Mouse (Mus musculus) layer of hippocampus, postnatal 14 days (tissue): ENCODE data around the gene Akr1b8. TPM values are rescaled to one million over a fixed set of nuclear protein-coding genes. Genes with fewer than 3 reads are reported as not detected.
"Not testable (repeated sequence)": the region's sequence is repeated elsewhere in the genome, so short reads cannot be mapped to it uniquely, and the experiment has no call there.

Source experiments
- DNase-seq, 2 experiments: peaks; one replicate each; pipeline ENCODE4 v3.0.0; 2021 to 2022; ENCODE audit warnings: low spot score in 2 of 2, mixed read lengths in 1 of 2
- long read RNA-seq, 2 experiments: library from polyadenylated mRNA; stranded (forward); transcript quantifications; one replicate each; pipeline ENCODE4 v2.0.0; 2021
- total RNA-seq, 2 experiments: library from RNA; stranded (reverse); gene quantifications; 2 replicates each; pipeline ENCODE4 v1.2.3; 2021

The Akr1b8 gene
- total RNA-seq: 1 to 10 TPM in 1 of 2 experiments, under 1 TPM in 1; 0.67 to 1.0 TPM
- long read RNA-seq, experiment 1: 0 reads
- long read RNA-seq, experiment 2, partial matches to known transcripts: 0 of 1 reads
- long read RNA-seq, experiment 2, other reads (novel, unspliced or antisense): 0 of 1 reads

DNA sequence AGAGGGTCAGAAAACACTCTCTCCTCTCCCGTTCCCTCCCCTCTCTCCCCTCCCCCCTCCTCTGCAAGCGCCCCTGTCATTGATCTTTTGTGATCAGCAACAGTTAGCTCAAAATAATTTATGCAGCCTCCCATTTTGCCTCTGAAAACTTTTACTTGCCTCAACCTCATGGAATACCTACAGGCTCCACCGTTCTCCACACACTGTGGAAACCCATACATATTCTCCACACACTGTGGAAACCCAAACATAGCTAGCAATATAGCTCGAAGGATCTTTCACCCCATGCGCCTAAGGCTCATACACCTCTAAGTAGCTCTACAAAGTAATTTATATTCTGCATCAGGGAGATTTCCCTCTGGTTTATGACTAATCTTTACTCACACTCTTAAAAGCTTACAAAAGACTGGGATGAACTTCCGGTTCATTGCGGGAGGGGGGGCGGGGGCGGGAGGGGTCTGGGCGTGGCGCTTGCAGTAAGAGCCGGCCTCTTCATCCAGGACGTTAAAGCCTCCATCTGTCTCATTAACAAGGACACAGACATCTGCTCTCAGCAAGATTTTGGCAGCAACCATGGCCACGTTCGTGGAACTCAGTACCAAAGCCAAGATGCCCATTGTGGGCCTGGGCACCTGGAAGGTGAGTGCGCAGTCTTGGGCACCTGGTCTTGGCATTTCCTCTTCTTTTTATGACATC is at the start of gene Akr1b8:
Gene Akr1b8 (plus strand): TSS at position 462 of the 696 bp plus-strand sequence.
- no peak for DNase-seq

DNA sequence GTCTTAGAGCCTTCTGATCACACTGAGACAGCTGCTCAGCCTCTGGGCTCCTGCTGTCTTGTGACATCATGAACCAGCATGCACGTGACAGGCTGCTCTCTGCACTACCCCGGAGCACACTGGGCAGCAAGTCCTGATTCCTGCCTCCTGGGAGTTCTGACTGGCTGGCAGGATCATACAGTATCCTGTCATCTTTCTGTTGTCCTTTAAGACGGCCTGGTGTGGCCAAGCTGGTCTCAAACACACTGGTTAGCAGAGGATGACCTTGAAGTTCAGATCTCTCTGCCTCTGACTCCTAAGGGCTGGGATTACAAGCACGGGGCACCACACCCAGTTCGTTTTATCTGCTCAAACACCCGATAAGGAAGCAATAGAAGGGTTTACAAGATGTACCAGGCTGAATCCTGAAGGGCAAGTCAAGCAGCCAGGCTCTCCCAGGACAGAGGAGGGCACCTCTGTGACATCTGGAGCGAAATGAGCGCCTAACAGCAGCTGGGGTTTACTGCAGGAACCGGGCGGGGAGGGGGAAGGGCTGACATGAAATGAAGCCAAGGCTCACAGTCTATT is 49.2 kb upstream of the Akr1b8 start:
- no peak for DNase-seq

DNA sequence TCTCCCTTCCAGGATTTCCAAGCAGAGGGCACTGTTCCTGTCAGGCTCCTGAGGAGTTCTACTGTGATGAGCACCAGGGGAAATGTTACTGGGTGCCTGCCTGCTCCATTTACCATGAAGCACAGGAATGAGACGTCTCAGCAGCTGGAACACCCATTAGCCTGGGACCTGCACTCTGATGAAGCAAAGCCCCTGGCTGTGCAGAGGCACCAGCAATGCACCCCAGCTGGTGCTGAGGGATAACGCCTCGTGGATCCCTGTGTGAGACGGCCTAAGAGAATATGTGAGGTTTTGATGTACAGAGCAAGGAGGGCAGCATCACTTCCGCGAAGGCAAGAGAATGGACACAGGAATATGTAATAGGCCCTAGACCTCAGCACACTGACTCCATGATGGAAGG is 47.1 kb upstream of the Akr1b8 start:
- DNase-seq: no peak

DNA sequence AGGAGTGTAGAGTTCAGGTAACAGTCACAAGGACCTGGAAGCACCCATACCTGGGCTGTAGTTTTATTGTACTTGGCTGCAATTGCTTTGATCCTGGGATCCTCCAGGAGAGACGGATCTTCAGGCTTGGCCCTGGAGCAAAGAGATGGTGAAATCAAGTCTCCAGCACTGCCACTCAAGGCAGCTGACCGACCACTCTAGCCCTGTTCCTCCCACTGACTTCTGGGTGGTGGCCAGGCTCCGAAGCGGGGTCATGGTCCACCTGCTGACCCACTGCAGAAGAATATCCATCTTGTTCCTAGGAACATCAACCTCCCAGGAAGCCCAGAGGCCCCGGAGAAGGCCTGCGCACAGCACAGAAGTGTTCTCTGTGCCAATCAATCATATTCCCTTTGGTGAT is 44.4 kb upstream of the Akr1b8 start:
- DNase-seq: no peak

DNA sequence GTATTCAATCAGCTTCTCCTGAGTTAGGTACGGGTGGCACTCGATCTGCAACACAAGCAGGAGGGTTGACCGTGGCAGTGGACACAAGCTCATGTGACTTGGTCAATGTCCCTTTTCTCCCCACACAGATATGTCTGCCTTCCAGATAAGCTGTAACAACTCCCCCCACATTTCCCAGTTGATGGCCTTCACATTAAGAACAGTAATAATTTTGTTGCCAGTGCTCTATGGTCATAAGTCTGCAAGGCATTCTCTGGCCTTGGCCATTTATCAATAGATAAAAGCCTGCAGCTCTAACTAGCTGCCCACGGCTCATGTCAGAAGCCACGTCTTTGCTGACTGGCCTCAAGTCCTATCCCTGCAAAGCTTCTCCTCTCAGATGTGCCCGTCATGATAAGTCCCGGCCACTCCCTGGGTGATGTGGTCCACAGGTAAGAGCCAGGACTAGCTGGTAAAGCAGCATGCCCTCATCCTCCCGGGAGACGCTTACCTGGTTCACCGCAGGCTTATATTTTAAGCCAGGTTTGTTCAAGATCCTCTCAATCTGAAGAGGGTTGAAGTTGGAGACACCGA is 43.8 kb upstream of the Akr1b8 start:
- DNase-seq: no peak

DNA sequence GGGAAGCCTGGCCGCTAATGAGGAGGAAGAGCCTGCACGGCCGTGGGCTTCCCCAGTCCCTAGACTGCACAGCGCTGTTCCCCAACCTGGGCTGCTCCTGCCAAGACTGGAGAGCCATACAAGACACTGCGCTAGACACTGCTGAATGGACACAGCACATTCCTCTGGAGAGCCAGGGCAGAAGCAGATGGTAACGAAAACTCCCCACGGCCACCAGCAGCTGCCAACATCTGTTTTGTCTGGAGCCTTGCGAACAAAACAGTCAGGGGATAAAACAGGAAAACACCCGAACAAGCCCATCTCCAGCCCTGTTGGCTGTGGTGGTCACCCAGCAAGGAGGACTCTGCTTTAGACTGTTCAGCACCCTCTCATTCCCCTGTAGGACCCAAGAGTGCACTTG is 40.5 kb upstream of the Akr1b8 start:
- no peak for DNase-seq

DNA sequence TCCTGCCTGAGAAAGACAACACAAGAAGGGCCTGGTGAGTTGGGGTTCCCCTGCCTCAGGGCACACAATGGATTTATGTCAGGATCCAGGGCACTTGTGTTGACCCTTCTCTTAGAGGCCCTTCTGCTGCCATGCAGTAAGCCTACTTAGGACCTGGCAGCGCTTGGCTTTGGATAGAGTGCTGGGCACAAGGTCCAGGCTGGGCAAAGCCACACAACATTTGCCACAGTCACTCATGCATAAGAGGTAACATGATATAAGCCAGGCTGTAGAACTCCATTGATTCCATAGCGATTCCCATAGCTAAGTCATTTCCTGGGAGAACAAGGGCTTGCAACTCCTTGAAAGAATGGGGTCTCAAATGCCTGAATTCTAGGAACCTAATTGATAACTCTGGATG is 40.0 kb upstream of the Akr1b8 start:
- DNase-seq: no peak

DNA sequence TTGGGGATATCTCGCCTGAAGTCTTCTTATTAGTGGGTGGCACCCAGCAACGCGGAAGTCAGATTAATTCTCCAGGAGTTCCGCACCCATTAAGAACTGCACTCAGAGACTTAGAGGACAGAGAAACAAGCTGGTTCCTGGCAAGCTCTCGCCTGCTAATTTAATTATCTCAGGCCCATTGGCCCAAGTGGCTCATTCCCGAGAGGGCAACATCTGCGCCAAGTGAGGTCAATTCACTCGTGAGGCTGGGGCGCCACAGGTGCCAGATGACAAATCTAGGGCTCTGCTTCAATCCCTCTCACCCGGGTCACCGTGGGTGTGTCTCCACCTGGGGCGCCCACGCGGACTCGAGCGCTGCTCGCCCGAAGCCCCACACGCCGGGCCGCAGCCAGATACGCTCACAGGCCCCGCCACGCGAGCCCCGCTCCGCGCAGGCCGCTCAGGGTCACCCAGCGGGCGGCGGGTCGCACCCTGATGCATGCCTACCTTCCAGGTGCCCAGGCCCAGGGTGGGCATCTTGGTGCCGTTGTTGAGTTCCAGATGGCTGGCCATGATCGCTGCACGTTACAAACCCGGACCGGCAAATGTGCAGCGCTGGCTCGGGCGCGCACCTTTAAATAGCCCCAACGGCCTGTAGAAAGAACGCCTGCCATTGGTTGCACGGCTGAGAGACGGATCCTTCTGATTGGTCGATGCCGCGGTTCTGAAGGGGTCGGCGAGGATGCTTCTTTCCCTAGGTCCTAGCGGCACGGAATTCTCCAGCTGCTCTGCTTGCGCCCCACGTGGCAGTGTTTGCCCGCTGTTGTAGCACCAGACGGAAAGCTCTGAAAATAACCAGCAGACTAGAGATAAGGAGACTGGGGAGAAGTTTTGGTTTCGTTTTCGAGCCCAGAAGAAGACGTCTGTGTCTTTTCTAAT is 36.8 kb upstream of the Akr1b8 start, which contains the start of gene Akr1b3:
Gene Akr1b3 (minus strand): TSS at position 625 of the 918 bp plus-strand sequence.
- DNase-seq: peak; percentile 84 to 94

DNA sequence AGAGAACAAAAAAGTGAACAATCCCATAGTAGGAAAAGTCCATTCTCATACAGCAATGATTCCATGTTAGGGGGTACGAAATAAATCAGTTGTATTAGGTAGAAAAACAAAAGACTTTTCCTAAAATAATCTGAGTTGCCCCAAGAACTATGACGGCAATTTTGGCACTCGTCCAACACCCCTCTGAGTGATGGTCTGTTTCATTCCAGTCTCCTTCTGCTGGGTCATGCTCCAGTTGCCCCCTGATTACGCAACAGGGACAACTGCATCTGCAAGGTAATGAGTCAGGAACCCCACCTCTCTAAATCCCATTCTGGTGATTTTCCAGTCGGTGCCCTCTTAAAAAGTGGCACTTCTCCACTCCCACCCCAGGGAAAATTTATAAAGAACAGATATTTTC is 35.7 kb upstream of the Akr1b8 start:
- DNase-seq: no peak

DNA sequence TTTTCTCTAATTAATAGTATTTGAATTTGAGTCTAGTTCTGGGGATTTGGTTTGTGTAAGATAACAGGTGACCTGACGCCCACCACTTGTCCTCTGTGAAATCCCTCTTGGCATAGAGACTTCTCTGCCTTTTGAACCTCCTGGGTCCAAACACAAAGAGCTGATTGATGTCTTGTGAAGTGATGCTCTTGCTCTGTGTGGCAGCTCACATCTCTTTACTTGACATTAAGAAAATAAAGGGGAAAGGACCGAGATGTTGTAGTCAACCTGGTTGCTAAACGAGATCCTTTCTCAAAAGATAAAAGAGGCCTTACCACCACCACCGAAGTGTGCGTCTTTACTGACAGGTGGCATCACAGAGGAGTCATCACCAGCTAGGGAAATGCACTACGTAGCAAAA is 35.3 kb upstream of the Akr1b8 start:
- DNase-seq: no peak

DNA sequence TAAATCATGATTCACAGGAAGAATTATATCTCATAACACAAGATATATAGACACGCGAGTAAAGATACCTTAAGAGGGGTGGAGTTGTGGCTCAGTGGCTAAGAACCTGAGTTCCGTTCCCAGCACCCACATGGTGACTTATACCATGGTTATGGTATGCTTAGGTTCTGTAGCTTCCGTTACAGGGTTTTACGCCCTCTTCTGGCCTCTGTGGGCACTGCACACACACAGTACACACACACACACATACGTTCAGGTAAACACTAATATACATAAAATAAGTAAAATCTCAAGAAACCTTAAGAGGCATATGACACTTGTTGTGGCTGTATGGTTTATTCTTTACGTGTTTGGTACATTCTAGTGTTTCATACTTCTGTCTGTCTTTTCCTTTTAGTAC is 31.8 kb upstream of the Akr1b8 start:
- DNase-seq: no peak

DNA sequence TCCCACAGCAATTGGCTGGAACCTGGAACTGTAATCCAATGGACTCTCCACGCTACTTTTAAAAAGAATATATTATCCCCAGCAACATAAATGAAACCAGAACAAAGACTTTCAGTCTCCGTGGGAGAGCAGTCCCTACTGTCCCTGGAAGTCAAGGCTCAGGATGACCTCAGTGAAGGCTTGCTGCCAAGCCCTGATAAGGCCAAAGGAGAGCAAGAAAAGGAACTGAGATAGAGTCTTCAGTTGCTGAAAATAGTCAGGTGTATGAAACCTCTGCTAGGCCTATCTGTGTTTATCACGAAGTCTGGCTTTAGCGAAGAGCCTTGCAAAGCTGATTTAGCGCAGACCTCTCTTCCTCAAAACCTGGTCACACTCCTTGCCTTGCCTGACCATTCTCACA is 22.5 kb upstream of the Akr1b8 start:
- DNase-seq: no peak

DNA sequence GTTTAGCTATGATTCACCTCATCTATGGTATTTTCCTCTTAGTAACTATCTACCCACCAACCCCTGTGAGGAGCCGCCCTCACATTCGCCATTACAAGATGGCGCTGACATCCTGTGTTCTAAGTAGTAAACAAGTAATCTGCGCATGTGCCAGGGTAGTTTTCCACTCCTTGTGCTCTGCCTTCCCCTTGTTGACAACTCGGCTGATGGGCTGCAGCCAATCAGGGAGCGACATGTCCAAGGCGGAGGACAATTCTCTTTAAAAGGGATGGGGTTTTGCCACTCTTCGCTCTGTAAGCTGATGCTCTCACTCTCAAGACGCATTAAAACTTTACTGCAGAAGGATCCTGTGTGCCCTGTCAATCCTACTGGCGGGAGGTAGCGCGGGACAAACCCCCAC is 22.1 kb upstream of the Akr1b8 start:
- not testable (repeated sequence) for DNase-seq

DNA sequence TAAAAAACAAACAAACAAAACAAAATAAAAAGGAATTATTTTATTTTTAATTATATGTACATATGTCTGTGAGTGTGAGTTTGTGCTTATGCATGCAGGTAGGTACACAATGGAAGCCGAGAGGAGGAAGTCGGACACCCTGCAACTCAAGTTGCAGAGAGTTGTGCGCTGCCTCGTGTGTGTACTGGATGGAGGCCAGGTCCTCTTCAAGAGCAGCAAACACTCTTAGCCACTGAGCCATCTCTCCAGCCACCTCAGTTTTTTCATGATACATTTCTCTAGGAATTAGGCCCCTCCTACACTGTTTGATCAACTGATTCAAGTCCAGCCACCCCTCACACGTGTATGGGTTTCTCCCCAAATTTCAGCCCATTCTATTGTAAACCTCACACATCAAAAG is 19.2 kb upstream of the Akr1b8 start:
- no peak for DNase-seq

DNA sequence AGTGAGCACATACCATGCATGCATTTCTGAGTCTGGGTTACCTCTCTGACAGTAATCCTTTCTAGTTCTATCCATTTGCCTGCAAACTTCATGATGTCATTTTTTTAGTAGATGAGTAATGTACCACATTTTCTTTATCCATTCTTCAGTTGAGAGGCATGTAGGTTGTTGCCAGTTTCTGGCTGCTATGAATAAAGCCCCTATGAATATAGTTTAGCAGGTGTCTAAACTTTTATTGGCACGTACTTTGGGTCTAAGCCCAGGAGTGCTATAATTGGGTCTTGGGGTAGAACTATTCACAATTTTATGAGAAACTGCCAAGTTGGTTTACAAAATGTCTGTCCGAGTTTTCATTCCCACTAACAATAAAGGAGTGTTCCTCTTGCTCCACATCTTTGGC is 16.1 kb upstream of the Akr1b8 start:
- no peak for DNase-seq

DNA sequence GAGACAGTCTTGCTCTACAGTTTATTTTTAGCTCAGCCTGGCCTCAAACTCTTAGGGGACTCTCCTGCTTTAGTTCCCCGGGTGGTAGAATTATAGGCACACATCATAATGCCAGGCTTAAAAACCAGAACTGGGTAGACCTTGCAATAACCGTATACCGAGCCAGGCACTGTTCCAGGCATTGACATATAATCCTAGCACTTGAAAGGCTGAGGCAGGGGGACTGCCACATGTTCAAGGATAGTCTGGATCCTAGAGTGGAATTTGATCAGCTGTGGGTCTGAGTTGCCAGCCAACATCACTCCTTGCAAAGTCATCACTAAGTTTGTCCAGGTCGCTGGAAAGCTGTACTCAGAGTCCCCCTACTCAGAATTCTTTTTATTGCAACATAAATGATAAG is 11.9 kb upstream of the Akr1b8 start:
- no peak for DNase-seq

DNA sequence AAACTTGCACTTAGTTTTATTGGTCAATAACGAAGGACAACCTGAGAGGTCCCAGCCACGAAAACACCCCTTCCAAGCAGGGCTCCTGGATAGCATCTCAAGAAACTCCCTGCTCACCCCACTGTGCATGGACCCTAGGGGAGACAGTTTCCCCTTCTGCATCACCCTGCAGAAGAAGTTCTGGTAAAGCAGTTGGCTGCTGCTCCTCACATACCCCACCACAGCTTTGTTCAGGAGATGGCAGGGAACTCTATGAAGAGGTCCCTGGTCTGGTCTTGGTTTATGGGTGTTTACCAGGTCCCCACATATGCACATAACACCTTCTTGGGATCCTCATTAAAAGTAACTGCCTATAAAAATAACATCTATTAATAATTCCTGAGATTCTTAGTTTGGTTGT is 11.4 kb upstream of the Akr1b8 start:
- DNase-seq: no peak

DNA sequence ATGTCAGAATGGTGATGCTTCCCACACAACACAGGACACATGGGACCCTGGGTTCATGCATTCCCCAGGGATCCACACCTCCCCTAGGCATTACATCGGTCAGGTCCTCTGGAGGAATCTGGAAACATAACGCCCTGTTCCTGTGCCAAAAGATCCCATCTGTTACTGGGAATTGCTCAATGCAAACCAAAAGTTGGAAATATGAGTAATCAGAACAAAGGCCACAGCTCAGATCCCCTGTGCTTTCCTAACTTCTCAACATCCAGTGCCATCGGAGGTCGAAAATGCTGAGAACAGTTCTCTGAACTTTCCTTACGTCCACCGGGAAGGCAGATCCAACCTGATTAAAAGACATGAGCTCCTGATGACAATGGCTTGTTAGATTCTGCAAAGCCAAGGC is 10.5 kb upstream of the Akr1b8 start:
- no peak for DNase-seq

DNA sequence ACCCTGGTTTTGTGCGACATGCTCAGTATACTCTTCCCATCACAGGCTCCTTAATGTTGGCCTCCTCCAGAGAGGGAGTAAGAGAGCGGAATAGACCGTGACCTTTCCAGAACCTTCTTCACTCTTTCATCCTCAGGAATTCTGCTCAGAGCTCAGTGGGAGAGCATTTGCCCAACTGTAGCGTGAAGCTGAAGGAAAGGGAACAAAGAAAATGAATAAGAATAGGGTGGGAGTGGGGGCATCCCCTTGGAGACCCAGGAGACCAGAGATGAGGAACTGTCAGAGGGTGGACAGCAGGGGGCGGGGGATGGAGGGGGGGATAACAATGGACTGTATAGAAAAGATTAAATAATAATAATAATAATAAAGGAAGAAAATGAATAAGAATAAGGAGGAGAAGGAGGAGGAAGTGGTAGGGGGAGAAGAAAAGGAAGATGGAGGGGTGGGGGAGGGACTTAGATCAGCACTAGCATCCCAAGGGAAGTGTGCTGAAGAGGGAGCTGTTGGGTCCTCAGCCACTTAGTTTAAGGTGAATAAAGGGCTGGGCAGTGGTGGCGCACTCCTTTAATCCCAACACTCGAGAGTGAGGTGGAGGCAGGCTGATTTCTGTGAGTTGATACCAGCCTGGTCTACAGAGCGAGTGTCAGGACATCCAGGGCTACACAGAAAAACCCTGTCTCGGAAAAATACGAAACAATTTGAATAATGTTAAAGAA is 9.6 kb upstream of the Akr1b8 start:
- no peak for DNase-seq

DNA sequence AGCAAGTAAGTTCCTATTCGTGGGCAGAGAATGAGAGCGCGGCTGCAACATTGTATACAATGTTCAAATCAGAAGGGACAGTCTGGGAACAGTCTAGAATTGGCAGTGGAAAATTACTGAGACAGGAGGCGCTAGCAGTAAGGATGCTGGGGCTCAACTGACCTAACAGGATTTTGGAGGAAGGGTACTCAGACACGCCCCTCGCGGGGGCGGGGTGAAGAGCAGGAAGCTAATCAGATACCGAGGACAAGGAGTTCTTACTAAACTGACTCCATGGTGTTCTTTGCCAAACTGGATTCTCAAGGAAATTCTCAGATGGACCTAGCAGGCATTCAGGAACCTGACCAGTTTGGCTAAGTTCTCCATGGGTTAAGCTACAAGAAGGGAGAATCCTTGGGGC is 9.0 kb upstream of the Akr1b8 start:
- DNase-seq: no peak
